Mouse (Mus musculus) cerebellum, postnatal 10 days (tissue): ENCODE measurements around the gene Rhox4f.
"Not testable (repeated sequence)": the region's sequence is repeated elsewhere in the genome, so short reads cannot be mapped to it uniquely, and the experiment has no call there.

ENCODE experiments used
- DNase-seq, 2 experiments: peaks; one replicate each; pipeline ENCODE4 v3.0.0; 2021; ENCODE audit warnings: mixed read lengths in 2 of 2

Gene Rhox4f

DNA sequence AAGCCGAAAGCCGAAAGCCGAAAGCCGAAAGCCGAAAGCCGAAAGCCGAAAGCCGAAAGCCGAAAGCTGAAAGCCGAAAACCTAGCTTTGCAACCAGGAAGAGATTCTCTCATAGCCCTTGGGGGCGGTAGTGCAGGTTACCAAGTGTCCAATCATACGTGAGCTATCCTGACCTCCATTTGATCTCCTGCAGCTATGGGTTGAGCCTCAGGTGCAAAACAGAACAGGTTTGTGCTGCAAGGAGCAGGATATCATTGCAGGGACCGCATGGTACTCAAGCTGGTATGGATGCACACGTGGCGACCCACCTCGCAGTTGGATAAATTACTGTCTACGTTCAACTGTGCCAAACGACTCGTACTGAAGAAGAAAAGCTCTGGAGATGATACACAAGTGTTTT lies at the start of gene Rhox4f:
Gene Rhox4f, minus strand, starts transcription at position 101 of the 400 bp plus-strand sequence.
- DNase-seq = not testable (repeated sequence)

DNA sequence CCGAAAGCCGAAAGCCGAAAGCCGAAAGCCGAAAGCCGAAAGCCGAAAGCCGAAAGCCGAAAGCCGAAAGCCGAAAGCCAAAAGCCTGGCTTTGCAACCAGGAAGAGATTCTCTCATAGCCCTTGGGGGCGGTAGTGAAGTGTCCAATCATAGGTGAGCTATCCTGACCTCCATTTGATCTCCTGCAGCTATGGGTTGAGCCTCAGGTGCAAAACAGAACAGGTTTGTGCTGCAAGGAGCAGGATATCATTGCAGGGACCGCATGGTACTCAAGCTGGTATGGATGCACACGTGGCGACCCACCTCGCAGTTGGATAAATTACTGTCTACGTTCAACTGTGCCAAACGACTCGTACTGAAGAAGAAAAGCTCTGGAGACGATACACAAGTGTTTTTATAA lies 43.7 kb upstream of the Rhox4f start, which contains the start of gene Rhox4g:
Gene Rhox4g, minus strand, starts transcription at position 101 of the 400 bp plus-strand sequence.
- DNase-seq = not testable (repeated sequence)

DNA sequence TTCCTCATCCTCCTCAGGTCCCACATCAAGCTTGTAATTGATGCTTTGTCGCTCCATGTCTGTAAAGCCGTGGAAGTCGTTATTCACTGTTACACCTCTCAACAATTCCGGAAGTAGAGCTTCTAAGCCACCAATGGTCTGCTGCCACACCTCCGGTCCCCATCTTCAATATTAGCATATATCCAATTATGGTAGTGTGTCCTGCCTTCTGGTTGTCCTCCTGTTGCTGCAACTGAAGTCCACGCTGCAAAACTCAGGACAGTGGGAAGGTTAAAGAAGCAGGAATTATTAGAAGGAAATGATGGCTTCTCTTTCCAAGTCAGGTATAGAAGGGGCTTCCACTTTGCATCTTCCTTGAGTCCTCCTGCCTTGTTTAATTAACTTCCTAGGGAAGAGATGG lies 35.9 kb upstream of the Rhox4f start, which contains the start of gene Rhox2g:
Gene Rhox2g, minus strand, starts transcription at position 101 of the 400 bp plus-strand sequence.
- DNase-seq = not testable (repeated sequence)

DNA sequence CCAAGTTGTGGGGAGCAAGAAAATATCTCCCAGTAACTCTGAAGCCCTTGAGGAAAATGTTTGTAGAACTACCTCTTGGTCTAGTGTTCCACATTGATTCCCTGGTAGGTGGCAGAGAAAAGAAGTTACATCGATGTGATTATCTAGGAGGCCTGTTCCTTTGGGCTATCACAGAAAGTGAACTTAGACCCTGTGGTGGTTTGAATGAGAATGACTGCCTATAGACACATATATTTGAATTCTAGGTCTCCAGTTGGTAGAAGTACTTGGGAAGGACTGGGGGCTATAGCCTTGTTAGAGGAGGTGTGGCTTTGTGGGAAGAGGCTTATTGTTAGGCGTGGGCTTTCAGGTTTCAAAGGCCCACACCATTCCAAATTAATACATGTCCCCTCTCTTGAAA lies 21.0 kb upstream of the Rhox4f start, which contains the start of gene Rhox3g:
Gene Rhox3g, minus strand, starts transcription at position 101 of the 400 bp plus-strand sequence.
- DNase-seq = not testable (repeated sequence)

DNA sequence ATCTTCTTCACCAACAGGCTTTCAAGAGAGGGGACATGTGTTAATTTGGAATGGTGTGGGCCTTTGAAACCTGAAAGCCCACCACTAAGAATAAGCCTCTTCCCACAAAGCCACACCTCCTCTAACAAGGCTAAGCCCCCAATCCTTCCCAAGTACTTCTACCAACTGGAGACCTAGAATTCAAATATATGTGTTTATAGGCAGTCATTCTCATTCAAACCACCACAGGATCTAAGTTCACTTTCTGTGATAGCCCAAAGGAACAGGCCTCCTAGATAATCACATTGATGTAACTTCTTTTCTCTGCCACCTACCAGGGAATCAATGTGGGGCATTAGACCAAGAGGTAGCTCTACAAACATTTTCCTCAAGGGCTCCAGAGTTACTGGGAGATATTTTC lies 26.8 kb downstream of the Rhox4f start, which contains the start of gene Rhox3f:
Gene Rhox3f, plus strand, starts transcription at position 301 of the 400 bp plus-strand sequence.
- DNase-seq = not testable (repeated sequence)

DNA sequence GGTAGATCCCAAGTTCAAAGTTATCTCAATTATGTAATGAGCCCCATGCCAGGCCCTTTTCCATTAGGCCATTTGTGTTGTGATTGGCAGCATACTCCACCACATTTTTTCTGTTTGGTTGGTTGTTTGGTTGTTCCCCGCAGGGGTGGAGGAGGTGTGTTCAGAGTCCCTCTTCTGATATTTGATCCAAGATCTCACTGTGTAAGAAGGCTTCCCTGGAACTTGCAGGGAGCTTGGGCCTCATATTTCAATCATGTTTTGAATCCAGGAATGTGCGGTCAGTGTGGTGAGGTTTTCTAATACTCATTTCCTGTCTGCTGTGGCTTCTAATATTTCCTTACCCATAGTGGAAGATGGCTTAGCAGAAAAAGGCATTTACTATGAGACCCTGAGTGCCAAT lies 34.9 kb downstream of the Rhox4f start:
- DNase-seq = not testable (repeated sequence)

DNA sequence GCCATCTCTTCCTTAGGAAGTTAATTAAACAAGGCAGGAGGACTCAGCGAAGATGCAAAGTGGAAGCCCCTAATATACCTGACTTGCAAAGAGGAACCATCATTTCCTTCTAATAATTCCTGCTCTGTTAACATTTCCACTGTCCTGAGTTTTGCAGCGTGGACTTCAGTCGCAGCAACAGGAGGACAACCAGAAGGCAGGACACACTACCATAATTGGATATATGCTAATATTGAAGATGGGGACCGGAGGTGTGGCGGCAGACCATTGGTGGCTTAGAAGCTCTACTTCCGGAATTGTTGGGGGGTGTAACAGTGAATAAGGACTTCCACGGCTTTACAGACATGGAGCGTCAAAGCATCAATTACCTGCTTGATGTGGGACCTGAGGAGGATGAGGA lies 36.4 kb downstream of the Rhox4f start, which contains the start of gene Rhox2f:
Gene Rhox2f, plus strand, starts transcription at position 301 of the 400 bp plus-strand sequence.
- DNase-seq = not testable (repeated sequence)

DNA sequence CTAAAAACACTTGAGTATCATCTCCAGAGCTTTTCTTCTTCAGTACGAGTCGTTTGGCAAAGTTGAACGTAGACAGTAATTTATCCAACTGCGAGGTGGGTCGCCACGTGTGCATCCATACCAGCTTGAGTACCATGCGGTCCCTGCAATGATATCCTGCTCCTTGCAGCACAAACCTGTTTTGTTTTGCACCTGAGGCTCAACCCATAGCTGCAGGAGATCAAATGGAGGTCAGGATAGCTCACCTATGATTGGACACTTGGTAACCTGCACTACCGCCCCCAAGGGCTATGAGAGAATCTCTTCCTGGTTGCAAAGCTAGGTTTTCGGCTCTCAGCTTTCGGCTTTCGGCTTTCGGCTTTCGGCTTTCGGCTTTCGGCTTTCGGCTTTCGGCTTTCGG lies 50.4 kb downstream of the Rhox4f start, which contains the start of gene Rhox4e:
Gene Rhox4e, plus strand, starts transcription at position 301 of the 400 bp plus-strand sequence.
- DNase-seq = not testable (repeated sequence)
